Mouse (Mus musculus): ENCODE data around the gene Nlrc3. TPM values are rescaled to one million over a fixed set of nuclear protein-coding genes. Genes with fewer than 3 reads are reported as not detected.
"Not testable (repeated sequence)": the region's sequence is repeated elsewhere in the genome, so short reads cannot be mapped to it uniquely, and the experiment has no call there.

The Nlrc3 gene
- polyA plus RNA-seq, 1 experiment from 2014 or later, result 1.0 TPM

DNA sequence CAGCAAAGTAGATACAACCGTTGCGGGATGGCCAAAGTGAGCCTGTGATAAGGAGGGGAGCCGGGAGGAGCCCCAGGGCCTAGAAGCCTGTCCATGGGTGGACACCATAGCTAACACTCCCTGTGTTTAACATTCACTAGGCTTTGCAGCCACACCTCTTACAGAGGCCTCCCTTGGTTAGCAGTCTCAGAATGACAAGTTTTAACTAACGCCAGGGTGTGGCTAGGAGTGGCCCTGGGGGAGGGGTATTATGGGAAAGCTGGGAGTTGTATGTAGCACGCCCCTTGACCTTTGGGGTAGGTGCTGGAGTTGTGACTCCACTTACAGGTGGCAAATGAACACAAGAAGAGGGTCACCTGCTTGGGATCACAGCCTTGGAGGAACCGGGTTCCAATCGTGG is 774 bp downstream of the Nlrc3 start:
- Histone ChIP-seq H3K9me3 (no peaks in the 10 kb centered on the region), H3K4me3 (no peak overlapping the region), H3K36me3 (replicated peaks) (peaks cover 27% of the 10 kb centered on the region), H3K4me2 (no peak overlapping the region), H3K4me1 (no peaks in the 10 kb centered on the region), H3K27ac (no peak overlapping the region), H3K27me3 (replicated peaks) (no peaks in the 10 kb centered on the region), H3K9ac (no peak overlapping the region)
- ATAC-seq (replicated peaks), result no peak
- WGBS, result 90% methylated on average over 7 of the region's 7 CpGs

GRCm38 (mm10) chr16:3974456-3974855 is 2.0 kb downstream of the Nlrc3 start:
- not testable (repeated sequence) for H3K4me3 ChIP-seq; H3K4me1 ChIP-seq; H3K9ac ChIP-seq; ATAC-seq (replicated peaks); H3K27ac ChIP-seq; H3K4me2 ChIP-seq; H3K9me3 ChIP-seq; H3K27me3 ChIP-seq (replicated peaks)
- WGBS, result 93% methylated on average over 19 of the region's 19 CpGs
- peaks cover 15% of the 10 kb centered on the region for H3K36me3 ChIP-seq (replicated peaks)

DNA sequence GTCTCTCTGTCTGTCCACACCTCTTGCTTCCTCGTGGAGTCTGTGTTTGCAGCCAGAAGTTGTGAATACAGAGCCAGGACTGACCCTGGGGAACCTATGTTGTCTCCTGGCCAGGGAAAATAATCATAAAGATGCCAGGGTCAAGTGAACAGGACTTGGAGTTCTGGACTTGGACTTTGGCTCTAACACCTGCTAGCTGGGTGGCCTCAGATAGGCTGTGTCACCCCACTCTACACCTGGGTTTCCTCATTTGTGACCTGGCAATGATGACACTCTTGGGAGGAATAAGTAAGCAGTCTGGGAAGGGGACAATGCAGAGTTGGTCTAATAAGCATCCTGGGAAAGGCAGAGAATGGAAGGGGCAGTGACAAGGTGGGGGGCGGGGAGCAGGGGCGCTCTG is 10.9 kb downstream of the Nlrc3 start:
- no peaks in the 10 kb centered on the region for H3K27me3 ChIP-seq (replicated peaks)
- no peaks in the 10 kb centered on the region for H3K36me3 ChIP-seq (replicated peaks)
- ATAC-seq (replicated peaks), result no peak
- no peak overlapping the region for H3K9ac ChIP-seq
- no peaks in the 10 kb centered on the region for H3K9me3 ChIP-seq
- H3K4me3 ChIP-seq, result no peak overlapping the region
- H3K27ac ChIP-seq, result no peak overlapping the region
- no peak overlapping the region for H3K4me2 ChIP-seq
- WGBS, result 78% methylated on average over 3 of the region's 3 CpGs
- H3K4me1 ChIP-seq, result no peaks in the 10 kb centered on the region

DNA sequence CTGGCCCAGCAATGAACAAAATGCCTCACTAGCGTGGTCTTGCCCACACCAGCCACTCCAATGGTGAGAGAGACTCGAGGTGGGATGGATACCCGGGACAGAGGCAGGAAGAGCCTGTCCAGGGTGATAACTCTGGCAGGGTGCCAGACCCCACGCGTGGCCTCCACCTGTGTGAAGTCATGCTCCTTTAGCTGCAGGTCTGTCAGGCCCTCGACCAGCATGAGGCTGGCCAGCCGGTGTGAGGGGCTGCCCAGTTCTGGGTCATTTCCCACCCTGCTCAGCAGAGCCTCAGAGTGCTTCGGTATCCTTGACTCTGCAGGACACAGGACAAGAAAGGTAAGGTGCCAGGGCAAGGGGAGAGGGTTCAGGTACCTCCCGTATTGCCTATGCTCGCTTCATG is 11.4 kb downstream of the Nlrc3 start:
- no peaks in the 10 kb centered on the region for H3K36me3 ChIP-seq (replicated peaks)
- H3K27me3 ChIP-seq (replicated peaks), result no peaks in the 10 kb centered on the region
- no peaks in the 10 kb centered on the region for H3K9me3 ChIP-seq
- no peak for ATAC-seq (replicated peaks)
- no peak overlapping the region for H3K9ac ChIP-seq
- no peaks in the 10 kb centered on the region for H3K4me1 ChIP-seq
- no peak overlapping the region for H3K4me3 ChIP-seq
- H3K4me2 ChIP-seq, result no peak overlapping the region
- WGBS, result 83% methylated on average over 10 of the region's 10 CpGs
- no peak overlapping the region for H3K27ac ChIP-seq

GRCm38 (mm10) chr16:3959261-3959660 is 17.2 kb downstream of the Nlrc3 start:
- Histone ChIP-seq H3K4me1 (no peaks in the 10 kb centered on the region), H3K27me3 (replicated peaks) (no peaks in the 10 kb centered on the region), H3K9ac (no peak overlapping the region), H3K36me3 (replicated peaks) (no peaks in the 10 kb centered on the region), H3K27ac (no peak overlapping the region), H3K4me2 (no peak overlapping the region), H3K4me3 (no peak overlapping the region), H3K9me3 (no peaks in the 10 kb centered on the region)
- WGBS, result 77% methylated on average over 2 of the region's 2 CpGs
- ATAC-seq (replicated peaks), result no peak

GRCm38 (mm10) chr16:3956369-3956768 is 20.1 kb downstream of the Nlrc3 start:
- Histone ChIP-seq H3K36me3 (replicated peaks) (no peaks in the 10 kb centered on the region), H3K9me3 (no peaks in the 10 kb centered on the region), H3K27me3 (replicated peaks) (no peaks in the 10 kb centered on the region), H3K4me2 (no peak overlapping the region), H3K4me1 (no peaks in the 10 kb centered on the region), H3K9ac (no peak overlapping the region), H3K4me3 (no peak overlapping the region), H3K27ac (no peak overlapping the region)
- no peak for ATAC-seq (replicated peaks)
- WGBS, result 87% methylated on average over 6 of the region's 6 CpGs

DNA sequence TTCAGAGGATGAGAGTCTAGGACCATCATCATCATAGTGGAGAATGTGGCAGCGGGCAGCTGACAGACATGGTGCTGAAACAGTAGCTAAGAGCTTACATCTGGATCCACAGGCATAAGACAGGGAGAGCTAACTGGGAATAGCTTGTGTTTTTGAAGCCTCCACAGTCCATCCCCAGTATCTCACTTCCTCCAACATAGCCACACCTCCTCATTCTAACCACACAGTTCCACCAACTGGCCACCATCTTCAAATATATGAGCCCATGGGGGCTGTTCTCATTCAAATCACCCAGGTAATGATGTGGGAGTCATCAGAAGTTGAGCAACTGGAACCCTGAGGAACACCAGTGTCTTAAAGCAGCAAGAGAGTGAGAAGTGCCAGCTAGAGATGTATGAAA is 25.3 kb downstream of the Nlrc3 start:
- H3K36me3 ChIP-seq (replicated peaks), result no peaks in the 10 kb centered on the region
- H3K4me2 ChIP-seq, result no peak overlapping the region
- 90% methylated on average over 1 of the region's 1 CpGs for WGBS
- no peak for ATAC-seq (replicated peaks)
- H3K9ac ChIP-seq, result no peak overlapping the region
- H3K4me1 ChIP-seq, result no peaks in the 10 kb centered on the region
- no peaks in the 10 kb centered on the region for H3K9me3 ChIP-seq
- no peak overlapping the region for H3K27ac ChIP-seq
- H3K27me3 ChIP-seq (replicated peaks), result no peaks in the 10 kb centered on the region
- H3K4me3 ChIP-seq, result no peak overlapping the region

- H3K27ac ChIP-seq, result no peak overlapping the region
Measured at GRCm38 (mm10) chr16:3934701-3935100, 41.7 kb downstream of the Nlrc3 start.

DNA sequence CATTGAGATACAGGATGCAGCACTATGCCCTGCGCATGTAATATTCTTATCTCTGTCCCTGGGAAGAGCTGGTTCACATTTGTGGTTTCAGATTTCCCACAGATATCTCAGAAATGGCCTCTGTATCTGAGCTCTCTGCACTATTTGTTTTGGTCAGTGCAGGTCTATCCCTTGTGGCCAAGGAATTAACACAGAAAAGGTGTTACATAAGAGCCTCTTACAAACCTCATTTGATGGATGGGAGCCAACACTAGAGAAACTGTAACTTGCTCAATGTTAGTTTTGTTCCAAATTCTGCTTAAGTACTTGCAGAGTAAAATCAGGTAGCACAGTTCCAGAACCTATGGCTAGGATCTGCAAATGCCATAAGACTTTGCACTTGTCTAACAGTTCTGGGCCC is 42.3 kb downstream of the Nlrc3 start:
- H3K9me3 ChIP-seq, result no peaks in the 10 kb centered on the region
- WGBS, result 98% methylated on average over 1 of the region's 1 CpGs
- no peak overlapping the region for H3K4me2 ChIP-seq
- H3K27me3 ChIP-seq (replicated peaks), result no peaks in the 10 kb centered on the region
- H3K27ac ChIP-seq, result no peak overlapping the region
- H3K4me3 ChIP-seq, result no peak overlapping the region
- H3K9ac ChIP-seq, result no peak overlapping the region
- no peak for ATAC-seq (replicated peaks)
- H3K36me3 ChIP-seq (replicated peaks), result peaks cover 45% of the 10 kb centered on the region
- H3K4me1 ChIP-seq, result no peaks in the 10 kb centered on the region

More at GRCm38 (mm10) chr16:3934701-3935100, 41.7 kb downstream of the Nlrc3 start:
- WGBS, result 90% methylated on average over 4 of the region's 4 CpGs
- no peak overlapping the region for H3K4me3 ChIP-seq
- H3K4me2 ChIP-seq, result no peak overlapping the region
- H3K9me3 ChIP-seq, result no peaks in the 10 kb centered on the region
- H3K9ac ChIP-seq, result no peak overlapping the region
- H3K4me1 ChIP-seq, result no peaks in the 10 kb centered on the region
- H3K27me3 ChIP-seq (replicated peaks), result no peaks in the 10 kb centered on the region
- no peak for ATAC-seq (replicated peaks)
- peaks cover 44% of the 10 kb centered on the region for H3K36me3 ChIP-seq (replicated peaks)

GRCm38 (mm10) chr16:3933536-3933935 is 42.9 kb downstream of the Nlrc3 start:
- H3K4me3 ChIP-seq, result no peak overlapping the region
- H3K4me2 ChIP-seq, result no peak overlapping the region
- no peaks in the 10 kb centered on the region for H3K27me3 ChIP-seq (replicated peaks)
- H3K4me1 ChIP-seq, result no peaks in the 10 kb centered on the region
- H3K27ac ChIP-seq, result no peak overlapping the region
- no peak for ATAC-seq (replicated peaks)
- H3K9ac ChIP-seq, result no peak overlapping the region
- no peaks in the 10 kb centered on the region for H3K9me3 ChIP-seq
- H3K36me3 ChIP-seq (replicated peaks), result peaks cover 47% of the 10 kb centered on the region
- whole genome bisulfite sequencing, result 94% methylated on average over 6 of the region's 6 CpGs

DNA sequence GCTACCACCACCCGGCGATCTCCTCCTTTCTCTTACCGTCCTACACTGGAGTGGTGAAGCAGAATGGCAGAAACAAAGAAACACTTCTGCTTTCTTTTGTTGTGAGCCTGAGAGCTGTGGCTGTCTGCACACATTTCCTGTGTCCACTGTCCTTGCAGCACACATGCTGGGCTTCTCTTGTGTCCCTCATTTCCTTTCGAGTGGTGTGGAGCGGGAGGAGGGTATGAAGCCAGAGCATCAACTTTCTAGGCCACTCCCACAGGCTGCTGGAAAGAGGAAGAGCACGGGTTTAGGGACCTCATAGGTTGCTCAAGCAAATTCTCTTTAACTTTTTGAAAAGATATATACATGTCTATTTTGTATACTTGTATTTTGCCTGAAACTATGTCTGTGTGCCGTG is 47.3 kb downstream of the Nlrc3 start:
- no peaks in the 10 kb centered on the region for H3K4me1 ChIP-seq
- H3K9ac ChIP-seq, result no peak overlapping the region
- 74% methylated on average over 7 of the region's 7 CpGs for WGBS
- H3K36me3 ChIP-seq (replicated peaks), result peaks cover 60% of the 10 kb centered on the region
- H3K4me3 ChIP-seq, result no peak overlapping the region
- H3K4me2 ChIP-seq, result no peak overlapping the region
- no peak overlapping the region for H3K27ac ChIP-seq
- no peaks in the 10 kb centered on the region for H3K27me3 ChIP-seq (replicated peaks)
- H3K9me3 ChIP-seq, result no peaks in the 10 kb centered on the region
- no peak for ATAC-seq (replicated peaks)

DNA sequence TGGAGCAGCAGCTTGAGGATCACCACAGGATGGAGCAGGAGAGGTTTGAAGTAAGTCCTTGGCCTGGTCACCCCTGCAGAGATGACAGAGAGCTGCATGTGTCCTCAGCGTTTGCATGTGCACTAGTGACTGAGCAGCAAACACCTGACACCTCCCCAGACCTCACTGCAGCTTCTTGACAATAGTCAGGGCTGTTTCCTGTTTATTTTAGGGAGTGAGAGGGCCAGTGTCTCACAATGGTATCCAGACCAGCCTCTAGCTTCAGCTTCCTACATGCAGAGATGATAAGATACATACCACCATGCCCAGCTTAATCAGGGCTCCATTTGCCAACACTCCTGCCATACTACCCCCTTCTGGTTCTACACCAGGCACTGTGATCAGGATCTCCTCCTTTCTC is 47.9 kb downstream of the Nlrc3 start:
- H3K27me3 ChIP-seq (replicated peaks), result no peaks in the 10 kb centered on the region
- WGBS, result 75% methylated on average over 1 of the region's 1 CpGs
- H3K4me1 ChIP-seq, result no peaks in the 10 kb centered on the region
- H3K9ac ChIP-seq, result no peak overlapping the region
- no peaks in the 10 kb centered on the region for H3K9me3 ChIP-seq
- no peak overlapping the region for H3K4me2 ChIP-seq
- peaks cover 58% of the 10 kb centered on the region for H3K36me3 ChIP-seq (replicated peaks)
- H3K27ac ChIP-seq, result no peak overlapping the region
- no peak for ATAC-seq (replicated peaks)
- no peak overlapping the region for H3K4me3 ChIP-seq

GRCm38 (mm10) chr16:3923966-3924365 is 52.5 kb downstream of the Nlrc3 start:
- 92% methylated on average over 4 of the region's 4 CpGs for WGBS
- no peak for ATAC-seq (replicated peaks)
- Histone ChIP-seq H3K27me3 (replicated peaks) (no peaks in the 10 kb centered on the region), H3K27ac (no peak overlapping the region), H3K36me3 (replicated peaks) (peaks cover 55% of the 10 kb centered on the region), H3K4me1 (no peaks in the 10 kb centered on the region), H3K4me3 (no peak overlapping the region), H3K4me2 (no peak overlapping the region), H3K9me3 (no peaks in the 10 kb centered on the region), H3K9ac (no peak overlapping the region)

- H3K4me3 ChIP-seq, result no peak overlapping the region
Measured at GRCm38 (mm10) chr16:3923515-3923914, 52.9 kb downstream of the Nlrc3 start.

More at GRCm38 (mm10) chr16:3923515-3923914, 52.9 kb downstream of the Nlrc3 start:
- H3K9ac ChIP-seq, result no peak overlapping the region
- WGBS, result 98% methylated on average over 3 of the region's 3 CpGs
- no peaks in the 10 kb centered on the region for H3K9me3 ChIP-seq
- no peak for ATAC-seq (replicated peaks)
- no peak overlapping the region for H3K4me2 ChIP-seq
- no peak overlapping the region for H3K27ac ChIP-seq
- H3K36me3 ChIP-seq (replicated peaks), result peaks cover 53% of the 10 kb centered on the region
- H3K27me3 ChIP-seq (replicated peaks), result no peaks in the 10 kb centered on the region
- no peaks in the 10 kb centered on the region for H3K4me1 ChIP-seq
